Mouse (Mus musculus) ES-Bruce4 (cell line): Measurements from ENCODE around the gene Il17re. TPM values are rescaled to one million over a fixed set of nuclear protein-coding genes. Genes with fewer than 3 reads are reported as not detected.
A peak's percentile ranks its signal among the peaks of the same experiment; 100 is the strongest.

Source experiments
- H3K27ac ChIP-seq: 2 replicates; pipeline ENCODE4 v1.5.1; 2012; ENCODE audit warnings: low read length, inconsistent platforms; ENCODE audit not compliant: insufficient read depth
- H3K27me3 ChIP-seq: 2 replicates; pipeline ENCODE4 v1.6.1; 2012; ENCODE audit warnings: mild to moderate bottlenecking, low read length, inconsistent platforms; ENCODE audit not compliant: control insufficient read depth, poor library complexity, insufficient read depth, severe bottlenecking
- H3K36me3 ChIP-seq: 2 replicates; pipeline ENCODE4 v1.6.1; 2012; ENCODE audit warnings: inconsistent platforms, mild to moderate bottlenecking, low read length, moderate library complexity; ENCODE audit not compliant: control insufficient read depth, poor library complexity, insufficient read depth, severe bottlenecking
- H3K4me1 ChIP-seq: one replicate; pipeline ENCODE4 v1.8.1; 2011; ENCODE audit warnings: low read length; ENCODE audit not compliant: control insufficient read depth, insufficient read depth
- H3K4me3 ChIP-seq: 2 replicates; pipeline ENCODE4 v1.5.1; 2011; ENCODE audit warnings: low read depth, mild to moderate bottlenecking, low read length
- H3K9ac ChIP-seq: 2 replicates; pipeline ENCODE4 v1.6.1; 2012; ENCODE audit warnings: low read depth, mild to moderate bottlenecking, inconsistent platforms; ENCODE audit not compliant: poor library complexity, severe bottlenecking
- H3K9me3 ChIP-seq: replicated peaks from 2 replicates; pipeline ENCODE4 v1.6.1; 2012; ENCODE audit warnings: mild to moderate bottlenecking, low read length, inconsistent platforms; ENCODE audit not compliant: control insufficient read depth, poor library complexity, insufficient read depth, severe bottlenecking
- CTCF ChIP-seq: IDR thresholded peaks from one replicate; pipeline ENCODE4 v1.8.1; 2011; ENCODE audit warnings: low read depth, low read length
- EP300 ChIP-seq: IDR thresholded peaks from 2 replicates; pipeline ENCODE4 v1.6.1; 2011; ENCODE audit warnings: low read depth, low read length; ENCODE audit not compliant: insufficient read depth
- POLR2A ChIP-seq: IDR thresholded peaks from one replicate; pipeline ENCODE4 v1.8.1; 2011; ENCODE audit warnings: low read length; ENCODE audit not compliant: insufficient read depth
- polyA plus RNA-seq: library from polyadenylated mRNA; stranded (reverse); fragments of >200 nt; gene quantifications from 2 replicates; pipeline ENCODE4 v1.2.4, GENCODE M21; 2011; ENCODE audit warnings: low read depth; ENCODE audit not compliant: missing spikeins, insufficient read depth, insufficient read length

Gene Il17re
- polyA plus RNA-seq, 1 experiment: 3.1 TPM

- H3K36me3 ChIP-seq: no peaks in the 10 kb centered on the region
- H3K9me3 ChIP-seq: no peaks in the 10 kb centered on the region
- no peaks in the 10 kb centered on the region for H3K27me3 ChIP-seq
- H3K4me1 ChIP-seq: no peaks in the 10 kb centered on the region
- no peak overlapping the region for H3K4me3 ChIP-seq
- no peak for TF ChIP-seq POLR2A
- TF ChIP-seq CTCF: no peak
- TF ChIP-seq EP300: no peak
- no peak overlapping the region for H3K9ac ChIP-seq
- H3K27ac ChIP-seq: no peak overlapping the region
Observed at GRCm38 (mm10) chr6:113424187-113424586, 34.1 kb upstream of the Il17re start.

DNA sequence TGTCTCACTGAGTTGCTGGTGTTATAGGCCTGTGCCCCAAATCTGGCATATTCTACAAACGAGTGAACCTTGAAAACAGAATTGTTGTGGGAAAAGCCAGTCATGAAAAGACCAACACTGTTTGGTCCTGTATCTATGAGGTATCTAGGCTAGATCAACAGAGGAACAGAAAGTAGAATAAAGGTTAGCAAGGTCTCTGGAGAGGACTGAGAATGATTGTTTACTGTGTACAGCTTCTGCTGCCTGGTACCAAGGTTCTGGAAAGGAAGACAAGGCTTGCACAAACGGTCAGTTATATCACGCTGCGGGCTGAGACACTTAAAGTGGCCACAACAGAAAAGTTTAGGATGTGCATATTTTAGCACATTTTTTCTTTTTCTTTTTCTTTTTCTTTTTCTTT, 31.6 kb upstream of the Il17re start:
- no peak overlapping the region for H3K9ac ChIP-seq
- no peak overlapping the region for H3K4me3 ChIP-seq

DNA sequence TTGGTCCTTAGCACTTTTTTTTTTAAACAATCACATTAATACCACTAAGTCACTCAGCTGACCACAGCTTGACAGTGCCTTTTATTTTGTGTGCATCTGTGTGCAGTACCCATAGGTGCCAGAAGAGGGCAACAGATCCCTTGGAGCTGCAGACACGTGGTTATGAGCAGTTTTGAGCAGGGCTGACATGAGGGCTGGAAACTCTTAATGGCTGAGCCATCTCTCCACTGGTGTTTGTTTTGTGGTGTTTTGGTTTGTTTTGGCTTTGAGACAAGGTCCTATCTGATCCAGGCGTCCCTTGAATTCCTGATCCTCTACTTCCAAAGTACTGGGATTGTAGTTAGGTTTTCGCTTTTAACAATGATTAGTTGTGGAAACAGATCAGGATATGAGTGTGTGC, 30.9 kb upstream of the Il17re start:
- Histone ChIP-seq H3K4me3 (no peak overlapping the region), H3K27ac (no peak overlapping the region), H3K9ac (no peak overlapping the region), H3K9me3 (no peaks in the 10 kb centered on the region), H3K4me1 (no peaks in the 10 kb centered on the region), H3K27me3 (no peaks in the 10 kb centered on the region), H3K36me3 (no peaks in the 10 kb centered on the region)
- peak; percentile 66 for TF ChIP-seq CTCF
- TF ChIP-seq EP300: no peak
- TF ChIP-seq POLR2A: no peak

More for the DNA sequence above, 31.6 kb upstream of the Il17re start:
- Histone ChIP-seq H3K9me3 (no peaks in the 10 kb centered on the region), H3K27ac (no peak overlapping the region), H3K4me1 (no peaks in the 10 kb centered on the region), H3K27me3 (no peaks in the 10 kb centered on the region), H3K36me3 (no peaks in the 10 kb centered on the region)
- TF ChIP-seq EP300: no peak
- no peak for TF ChIP-seq POLR2A
- no peak for TF ChIP-seq CTCF

GRCm38 (mm10) chr6:113428006-113428405, 30.3 kb upstream of the Il17re start:
- H3K9me3 ChIP-seq: no peaks in the 10 kb centered on the region
- TF ChIP-seq EP300 (no peak), CTCF (no peak), POLR2A (no peak)
- H3K9ac ChIP-seq: no peak overlapping the region
- no peaks in the 10 kb centered on the region for H3K36me3 ChIP-seq
- H3K27me3 ChIP-seq: no peaks in the 10 kb centered on the region
- no peak overlapping the region for H3K4me3 ChIP-seq
- H3K27ac ChIP-seq: no peak overlapping the region
- H3K4me1 ChIP-seq: no peaks in the 10 kb centered on the region

- Histone ChIP-seq H3K4me1 (no peaks in the 10 kb centered on the region), H3K4me3 (no peak overlapping the region), H3K27me3 (no peaks in the 10 kb centered on the region), H3K36me3 (no peaks in the 10 kb centered on the region), H3K9me3 (no peaks in the 10 kb centered on the region), H3K27ac (no peak overlapping the region), H3K9ac (no peak overlapping the region)
- TF ChIP-seq POLR2A: no peak
- TF ChIP-seq EP300: no peak
- no peak for TF ChIP-seq CTCF
Observed at GRCm38 (mm10) chr6:113429965-113430364, 28.3 kb upstream of the Il17re start.

DNA sequence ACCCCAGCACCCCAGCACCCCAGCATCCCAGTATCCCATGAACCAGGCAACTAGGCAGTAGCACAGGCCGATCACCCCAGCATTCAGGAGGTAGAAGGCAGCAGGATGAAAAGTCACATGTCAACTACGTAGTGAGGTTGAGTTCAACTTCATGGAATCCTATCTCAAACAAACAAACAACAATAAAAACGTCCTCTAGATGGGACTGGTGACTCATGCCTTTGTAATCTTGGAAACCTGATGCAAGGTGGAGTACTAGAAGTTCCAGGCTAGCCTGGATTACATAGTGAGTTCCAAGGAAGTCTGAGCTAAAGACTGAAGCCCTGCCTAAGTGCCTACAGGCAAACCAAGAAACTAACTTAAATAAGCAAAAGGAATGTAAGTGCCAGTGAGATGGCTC, 27.4 kb upstream of the Il17re start:
- Histone ChIP-seq H3K4me1 (no peaks in the 10 kb centered on the region), H3K27me3 (no peaks in the 10 kb centered on the region), H3K27ac (no peak overlapping the region), H3K4me3 (no peak overlapping the region), H3K9ac (no peak overlapping the region), H3K9me3 (no peaks in the 10 kb centered on the region), H3K36me3 (no peaks in the 10 kb centered on the region)
- TF ChIP-seq CTCF (no peak), POLR2A (no peak), EP300 (no peak)
